Mouse (Mus musculus) brown adipose tissue, adult 24 weeks (tissue): ENCODE measurements around the gene Gmeb2. TPM values are rescaled to one million over a fixed set of nuclear protein-coding genes. Genes with fewer than 3 reads are reported as not detected.

ENCODE experiments used
- H3K27ac ChIP-seq: fragments of 200-500 bp; replicated peaks from 2 replicates; pipeline ENCODE4 v1.5.1; 2012; ENCODE audit warnings: low read depth, mild to moderate bottlenecking, low read length
- H3K4me1 ChIP-seq: fragments of 200-500 bp; 2 replicates; pipeline ENCODE4 v1.6.1; 2012; ENCODE audit warnings: low read length, mixed read lengths; ENCODE audit not compliant: control insufficient read depth, insufficient read depth, insufficient read length
- H3K4me3 ChIP-seq: fragments of 200-500 bp; 2 replicates; pipeline ENCODE4 v1.5.1; 2012; ENCODE audit warnings: low read depth, mild to moderate bottlenecking, low read length, moderate library complexity; ENCODE audit not compliant: insufficient read depth
- polyA plus RNA-seq: library from polyadenylated mRNA; stranded (reverse); fragments of >200 nt; gene quantifications from 2 replicates; pipeline ENCODE4 v1.2.4, GENCODE M21; 2012; ENCODE audit not compliant: missing spikeins, insufficient read depth, insufficient read length

The Gmeb2 gene
- polyA plus RNA-seq, 1 experiment, result 3.8 TPM

- peaks cover 20% of the 10 kb centered on the region for H3K4me1 ChIP-seq
- peak overlapping the region; percentile 35 for H3K4me3 ChIP-seq
- H3K27ac ChIP-seq, result no peak overlapping the region; the same call in 1 of the 2 replicates
These were observed 44.0 kb downstream of the Gmeb2 start for GRCm38 (mm10) chr2:181243706-181244394.

DNA sequence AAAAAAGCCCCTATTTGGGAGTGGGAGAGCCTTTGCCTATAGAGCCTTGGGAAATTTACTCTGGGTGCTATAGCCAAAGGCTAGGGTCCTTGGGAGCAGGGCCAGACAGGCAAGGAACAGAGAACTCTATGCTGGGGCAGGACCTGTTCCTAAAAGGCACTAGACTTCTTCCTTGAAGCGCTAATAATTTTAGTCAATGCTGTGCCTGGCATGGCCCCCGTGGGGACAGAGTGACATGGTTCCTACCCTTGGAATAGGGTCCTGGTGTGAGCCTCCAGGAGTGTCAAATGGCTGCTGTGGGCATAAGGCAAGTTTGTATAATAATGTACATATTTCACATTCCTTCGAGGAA is 45.5 kb downstream of the Gmeb2 start:
- Histone ChIP-seq H3K4me3 (peak overlapping the region; percentile 63), H3K27ac (peak overlapping the region; percentile 74), H3K4me1 (peaks cover 23% of the 10 kb centered on the region)

DNA sequence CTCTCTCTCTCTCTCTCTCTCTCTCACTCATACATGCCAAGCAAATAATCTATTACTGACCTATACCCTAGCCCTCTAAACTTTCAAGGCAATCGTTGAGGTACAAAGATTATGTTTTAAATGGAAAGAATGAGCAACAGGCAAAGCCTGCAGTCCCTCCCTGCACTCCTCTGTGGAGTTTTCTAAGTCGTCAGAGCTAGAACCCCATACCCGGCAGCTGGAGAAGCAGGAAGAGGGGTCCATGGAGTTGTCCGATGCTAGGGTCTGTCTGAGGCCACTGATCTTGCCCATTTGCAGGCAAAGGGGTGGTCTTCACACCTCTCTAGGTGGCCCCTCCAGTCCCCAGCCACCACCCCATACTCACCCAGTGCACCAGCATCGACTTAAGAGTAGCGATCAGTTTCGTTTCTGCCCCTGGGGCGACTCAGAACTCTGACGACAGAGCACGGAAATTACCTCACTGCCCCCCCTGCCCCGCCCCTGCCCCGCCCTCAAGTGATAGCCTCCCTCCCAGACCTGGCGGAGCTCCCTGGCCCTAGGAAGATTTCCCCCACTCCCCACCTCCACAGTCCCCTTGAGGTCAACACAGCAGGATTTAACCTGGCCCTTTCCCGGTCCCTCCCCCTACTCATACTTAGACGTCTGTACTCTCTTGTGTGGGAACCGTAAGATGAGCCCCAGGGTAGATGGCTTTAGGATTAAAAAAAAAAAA is 46.1 kb downstream of the Gmeb2 start, which contains the start of gene Helz2:
Gene Helz2 (minus strand): TSS at position 426 of the 712 bp plus-strand sequence.
- Histone ChIP-seq H3K27ac (peak within 1 kb of the TSS; percentile 91), H3K4me3 (peak within 1 kb of the TSS; percentile 84), H3K4me1 (peaks cover 23% of the 10 kb centered on the region)

GRCm38 (mm10) chr2:181240806-181241440 is 46.9 kb downstream of the Gmeb2 start:
- peak overlapping the region; percentile 84 for H3K4me3 ChIP-seq
- H3K4me1 ChIP-seq, result peaks cover 23% of the 10 kb centered on the region
- H3K27ac ChIP-seq, result peak overlapping the region; percentile 91

DNA sequence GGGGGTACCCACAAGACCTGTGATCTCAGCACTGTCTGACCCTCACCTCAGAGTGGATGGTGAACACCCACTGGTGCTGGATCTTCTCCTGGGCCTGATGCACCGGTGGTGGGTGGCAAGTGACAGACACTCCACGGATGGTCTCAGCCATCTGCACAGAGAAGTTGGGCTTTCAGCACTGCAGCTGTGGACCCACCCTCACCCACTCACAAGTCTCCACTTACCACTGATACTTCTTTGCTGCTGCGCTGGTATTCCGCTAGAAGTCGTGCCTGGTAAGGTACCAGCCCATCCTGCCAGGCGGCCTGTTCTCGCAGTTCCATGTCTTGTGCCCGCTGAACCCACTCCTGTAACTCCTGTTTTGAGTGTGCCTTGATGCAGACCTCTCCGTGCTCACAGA is 48.6 kb downstream of the Gmeb2 start:
- Histone ChIP-seq H3K4me1 (peaks cover 23% of the 10 kb centered on the region), H3K4me3 (peak overlapping the region; percentile 84), H3K27ac (no peak overlapping the region)

DNA sequence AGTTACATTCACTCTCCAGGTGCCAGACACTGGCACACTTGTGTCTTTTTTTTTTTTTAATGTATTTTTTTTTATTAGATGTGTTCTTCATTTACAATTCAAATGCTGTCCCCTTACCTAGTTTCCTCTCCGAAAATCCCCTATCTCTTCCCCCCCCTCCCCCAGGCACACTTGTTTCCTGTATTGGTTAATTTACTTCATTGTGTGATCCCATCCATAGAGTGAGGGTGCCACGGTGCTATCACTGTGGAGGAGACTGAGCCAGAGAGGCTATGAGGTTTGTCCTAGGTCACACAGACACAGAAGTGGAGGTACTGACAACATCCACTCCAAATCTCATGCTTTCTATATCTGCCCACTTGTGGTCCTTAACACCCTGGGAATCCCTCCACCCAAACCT is 49.0 kb downstream of the Gmeb2 start:
- Histone ChIP-seq H3K4me3 (peak overlapping the region; percentile 84), H3K27ac (no peak overlapping the region), H3K4me1 (peaks cover 23% of the 10 kb centered on the region)

DNA sequence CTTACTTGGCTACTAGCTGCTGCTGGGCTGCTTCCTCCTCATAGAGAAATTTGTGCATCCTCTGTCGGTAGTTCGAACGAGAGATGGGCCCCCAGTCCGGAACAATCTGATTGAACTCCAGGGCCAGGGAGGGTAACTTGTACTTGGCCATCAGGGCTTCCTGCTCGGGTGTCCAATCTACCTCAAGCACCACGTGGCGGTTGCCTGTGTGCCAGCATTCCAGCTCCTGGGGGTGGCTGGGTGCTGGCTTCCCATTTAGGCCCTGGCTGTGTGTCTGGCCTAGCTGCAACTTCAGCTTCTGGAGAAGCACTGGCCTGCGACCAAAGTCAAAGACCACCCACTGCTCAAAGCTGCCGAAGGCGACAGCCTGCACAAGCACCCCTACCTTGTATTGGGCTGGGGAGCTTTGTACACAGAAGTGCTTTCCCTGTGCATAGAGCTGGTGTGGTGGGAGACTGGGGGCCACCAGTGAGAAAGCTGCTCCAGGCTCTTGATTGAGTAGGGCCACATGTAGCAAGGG is 49.7 kb downstream of the Gmeb2 start:
- Histone ChIP-seq H3K27ac (no peak overlapping the region), H3K4me3 (no peak overlapping the region), H3K4me1 (peaks cover 23% of the 10 kb centered on the region)

GRCm38 (mm10) chr2:181237251-181238014 is 50.4 kb downstream of the Gmeb2 start:
- Histone ChIP-seq H3K27ac (no peak overlapping the region), H3K4me1 (peaks cover 23% of the 10 kb centered on the region)

DNA sequence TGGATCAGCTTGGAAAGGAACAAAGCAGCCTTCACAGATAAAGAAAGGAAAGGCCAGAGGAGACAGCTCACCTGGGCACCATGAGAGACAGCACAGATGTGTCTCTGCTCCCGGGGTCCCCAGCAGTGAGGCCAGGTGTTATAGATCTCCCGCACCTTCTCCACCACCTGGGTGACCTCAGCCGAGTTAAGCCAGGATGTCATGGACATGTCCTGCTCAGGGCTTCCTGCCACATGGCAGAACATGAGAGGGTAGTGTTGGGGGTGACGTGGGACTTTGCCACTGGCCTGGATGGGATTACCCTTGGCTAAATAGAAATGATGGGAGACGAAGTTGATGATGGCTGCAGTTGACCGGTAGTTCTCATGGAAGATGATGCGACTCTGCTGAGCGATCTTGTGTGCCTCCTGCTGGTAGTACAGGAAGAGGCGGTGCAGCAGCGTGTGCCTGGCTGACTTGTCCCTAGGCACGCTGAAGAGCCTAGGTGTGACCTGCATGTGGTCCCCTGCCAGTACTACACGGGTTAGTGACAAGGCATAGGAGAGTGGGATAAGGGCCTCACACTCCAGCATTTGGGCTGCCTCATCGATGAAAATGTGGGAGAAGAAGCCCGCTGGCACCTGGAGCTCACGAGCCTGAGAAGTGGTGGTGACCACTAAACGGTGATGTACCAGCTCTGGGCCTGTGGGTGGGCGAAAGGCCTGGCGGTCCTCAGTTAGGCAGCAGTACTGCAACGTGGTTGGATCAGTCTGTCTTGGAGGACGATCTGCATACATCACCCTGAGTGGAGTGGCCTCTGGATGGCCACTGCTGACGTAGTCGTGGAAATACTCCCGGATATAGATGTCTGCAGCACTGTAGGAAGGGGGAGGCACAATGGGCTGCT is 51.9 kb downstream of the Gmeb2 start:
- H3K27ac ChIP-seq, result no peak overlapping the region
- no peak overlapping the region for H3K4me3 ChIP-seq
- H3K4me1 ChIP-seq, result peaks cover 20% of the 10 kb centered on the region

More at GRCm38 (mm10) chr2:181237251-181238014, 50.4 kb downstream of the Gmeb2 start:
- H3K4me3 ChIP-seq, result no peak overlapping the region

DNA sequence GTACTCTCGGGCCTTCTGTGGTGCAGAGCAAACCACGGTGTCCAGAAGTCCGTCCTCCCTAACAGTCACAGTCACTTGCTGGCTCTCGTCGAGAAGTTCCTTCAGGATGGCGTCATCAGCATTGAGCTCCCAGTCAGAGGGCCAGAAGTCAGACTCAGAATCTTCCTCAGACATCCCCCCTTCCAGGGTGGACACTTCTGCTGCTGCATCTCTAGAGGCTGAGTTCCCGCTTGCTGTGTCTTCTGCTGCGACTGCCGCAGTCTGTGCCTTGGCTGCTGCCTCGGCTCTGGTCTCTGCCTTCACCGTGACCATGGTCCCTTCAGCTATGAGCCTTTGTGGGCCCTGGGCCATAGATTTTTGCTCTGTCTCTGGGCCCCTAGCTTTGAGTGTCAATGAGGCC is 53.2 kb downstream of the Gmeb2 start:
- H3K4me1 ChIP-seq, result peaks cover 8% of the 10 kb centered on the region

GRCm38 (mm10) chr2:181233443-181233842 is 54.4 kb downstream of the Gmeb2 start:
- Histone ChIP-seq H3K27ac (no peak overlapping the region), H3K4me1 (peaks cover 7% of the 10 kb centered on the region), H3K4me3 (no peak overlapping the region)

More for the DNA sequence above, 53.2 kb downstream of the Gmeb2 start:
- 0 out of 2 replicates have a peak overlapping the region, but pooled peaks have one; percentile 11 for H3K27ac ChIP-seq
- H3K4me3 ChIP-seq, result no peak overlapping the region

- Histone ChIP-seq H3K27ac (no peak overlapping the region), H3K4me1 (peaks cover 8% of the 10 kb centered on the region; the same call in 1 of the 2 replicates)
These were observed 56.7 kb downstream of the Gmeb2 start for GRCm38 (mm10) chr2:181231171-181231570.

DNA sequence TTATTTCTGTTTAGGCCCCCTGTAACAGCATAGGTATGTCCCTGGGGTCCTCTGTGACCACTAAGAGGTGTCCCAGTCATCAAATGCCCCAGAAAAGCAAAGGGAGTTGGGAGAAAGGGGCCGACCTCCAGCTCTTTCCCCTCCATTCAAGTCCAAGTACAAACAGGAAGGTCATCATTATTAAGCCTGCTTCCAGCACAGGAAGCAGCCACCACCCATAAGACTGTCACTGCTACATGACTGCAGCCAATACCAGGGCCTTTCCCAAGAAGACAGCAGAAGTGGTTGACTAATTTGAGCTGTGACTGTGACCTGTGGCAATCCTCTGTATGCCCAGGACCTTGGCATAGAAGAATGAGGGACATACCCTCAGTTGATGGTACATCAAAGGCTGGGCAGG is 59.5 kb downstream of the Gmeb2 start:
- Histone ChIP-seq H3K27ac (peak overlapping the region; percentile 81), H3K4me1 (peaks cover 8% of the 10 kb centered on the region; the same call in 1 of the 2 replicates), H3K4me3 (no peak overlapping the region)

More at GRCm38 (mm10) chr2:181231171-181231570, 56.7 kb downstream of the Gmeb2 start:
- H3K4me3 ChIP-seq, result no peak overlapping the region

GRCm38 (mm10) chr2:181227122-181227521 is 60.7 kb downstream of the Gmeb2 start:
- no peak overlapping the region for H3K27ac ChIP-seq
- peaks cover 8% of the 10 kb centered on the region; the same call in 1 of the 2 replicates for H3K4me1 ChIP-seq
- H3K4me3 ChIP-seq, result no peak overlapping the region
